Mouse (Mus musculus) erythroblast, embryonic 14.5 days (primary cell): ENCODE results near the gene Kidins220.

Experiments used
- GATA1 ChIP-seq: IDR thresholded peaks from 2 replicates; pipeline ENCODE4 v1.6.1; 2012; ENCODE audit warnings: low read length, inconsistent platforms, mixed read lengths
- TAL1 ChIP-seq: IDR thresholded peaks from 3 replicates; pipeline ENCODE4 v1.6.1; 2012; ENCODE audit warnings: low read length, inconsistent platforms, mixed read lengths

DNA sequence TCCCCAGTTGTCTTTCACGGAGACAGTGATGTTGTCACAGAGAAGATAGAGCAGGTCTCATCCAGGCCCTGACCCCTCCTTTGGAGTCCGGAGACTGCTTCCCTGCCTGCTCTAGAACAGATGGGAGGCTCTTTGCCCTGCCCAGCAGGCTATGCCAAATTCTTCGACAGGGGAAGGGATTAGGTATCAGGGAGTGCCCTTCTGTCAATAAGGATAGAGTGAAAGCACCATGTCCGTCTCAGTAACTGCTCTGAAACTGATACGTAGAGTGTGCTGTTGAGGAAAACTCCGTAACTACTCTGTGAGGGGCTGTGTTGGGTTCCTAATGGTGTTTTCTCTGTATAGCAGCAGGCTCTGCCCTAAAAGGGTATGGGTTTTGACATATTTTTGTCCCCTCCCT lies 42.6 kb upstream of the Kidins220 start:
- TF ChIP-seq TAL1 (no peak), GATA1 (no peak)
